Mouse (Mus musculus) midbrain, postnatal 0 days (tissue): ENCODE results near the gene Gm20388. TPM values are rescaled to one million over a fixed set of nuclear protein-coding genes. Genes with fewer than 3 reads are reported as not detected.

Experiments used
- ATAC-seq: fragments of 200-750 bp; cut with Nextera tagmentation; 2 replicates; pipeline ENCODE4 v1.8.0; 2017; ENCODE audit warnings: moderate number of reproducible peaks, mild to moderate bottlenecking, moderate TSS enrichment, moderate library complexity; ENCODE audit not compliant: low FRiP score
- DNase-seq: peaks from one replicate; pipeline ENCODE4 v3.0.0-alpha.2; 2015; ENCODE audit warnings: low spot score
- H3K27ac ChIP-seq: fragments of 300-500 bp; sonication (generic); 2 replicates; pipeline ENCODE4 v1.5.1; 2014; ENCODE audit warnings: low read depth, mild to moderate bottlenecking, low read length, mixed read lengths
- H3K27me3 ChIP-seq: fragments of 300-500 bp; sonication (generic); 2 replicates; pipeline ENCODE4 v1.6.1; 2014; ENCODE audit warnings: low read length, control low read depth, mixed read lengths; ENCODE audit not compliant: insufficient read depth
- H3K36me3 ChIP-seq: fragments of 300-500 bp; sonication (generic); 2 replicates; pipeline ENCODE4 v1.6.1; 2014; ENCODE audit warnings: low read length, control low read depth, mixed read lengths; ENCODE audit not compliant: insufficient read depth
- H3K4me1 ChIP-seq: fragments of 300-500 bp; sonication (generic); 2 replicates; pipeline ENCODE4 v1.6.1; 2014; ENCODE audit warnings: mild to moderate bottlenecking, control low read depth, antibody characterized with exemption, low read length, mixed read lengths; ENCODE audit not compliant: insufficient read depth
- H3K4me2 ChIP-seq: fragments of 300-500 bp; sonication (generic); 2 replicates; pipeline ENCODE4 v1.6.1; 2014; ENCODE audit warnings: low read depth, mild to moderate bottlenecking, low read length, mixed read lengths; ENCODE audit not compliant: poor library complexity, severe bottlenecking
- H3K4me3 ChIP-seq: fragments of 300-500 bp; sonication (generic); 2 replicates; pipeline ENCODE4 v1.5.1; 2014; ENCODE audit warnings: low read depth, mild to moderate bottlenecking, low read length, moderate library complexity
- H3K9ac ChIP-seq: fragments of 300-500 bp; sonication (generic); replicated peaks from 2 replicates; pipeline ENCODE4 v1.6.1; 2014; ENCODE audit warnings: mild to moderate bottlenecking, low read length, moderate library complexity, mixed read lengths; ENCODE audit not compliant: poor library complexity, severe bottlenecking
- H3K9me3 ChIP-seq: fragments of 300-500 bp; sonication (generic); 2 replicates; pipeline ENCODE4 v1.6.1; 2016; ENCODE audit warnings: low read length, control low read depth
- CTCF ChIP-seq: IDR thresholded peaks from 2 replicates; pipeline ENCODE4 v1.5.1; 2016; ENCODE audit warnings: antibody characterized with exemption, mild to moderate bottlenecking
- WGBS: fragments of 180-500 bp; shearing (Covaris S2); extraction: QIAGEN DNeasy Blood & Tissue Kit; methylation state at CpG from one replicate; pipeline ENCODE4 v1.1.7; 2014; 5-methylcytosine and 5-hydroxymethylcytosine counted together
- polyA plus RNA-seq: library from polyadenylated mRNA; unstranded; fragments of >200 nt; fragmentation: Nextera tagmentation; extraction: Ambion mirVana; gene quantifications from 2 replicates; pipeline ENCODE4 v1.2.1, GENCODE M21; 2015
- total RNA-seq: library from RNA; depleted of rRNA; stranded (reverse); fragments of >200 nt; gene quantifications from 2 replicates; pipeline ENCODE4 v1.2.3, GENCODE M21; 2014

Gm20388 gene
- total and polyA plus RNA-seq, 2 experiments from 2014 or later = 74.2 TPM; not detected in 1

DNA sequence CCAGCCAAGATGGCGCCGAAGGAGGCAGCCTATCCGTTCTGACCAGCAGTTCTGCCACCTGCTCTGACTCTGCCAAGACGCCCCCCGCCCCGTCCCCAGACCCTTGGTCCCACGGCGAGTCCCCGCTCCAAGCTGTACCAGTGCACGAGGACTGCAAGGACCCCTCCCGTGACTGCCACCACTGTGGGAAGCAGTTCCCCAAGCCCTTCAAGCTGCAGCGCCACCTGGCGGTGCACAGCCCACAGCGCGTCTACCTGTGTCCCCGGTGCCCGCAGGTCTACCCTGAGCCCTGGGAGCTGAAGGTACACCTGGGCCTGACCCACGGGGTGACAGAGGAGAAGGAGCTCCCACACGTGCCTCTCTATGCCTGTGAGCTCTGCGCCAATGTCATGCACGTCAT, 2358.8 kb downstream of the Gm20388 start:
- peak overlapping the region; percentile 51 for H3K9ac ChIP-seq
- H3K36me3 ChIP-seq = no peaks in the 10 kb centered on the region
- no peaks in the 10 kb centered on the region for H3K9me3 ChIP-seq
- H3K27ac ChIP-seq = no peak overlapping the region
- 3% methylated on average over 21 of the region's 21 CpGs for WGBS
- H3K4me3 ChIP-seq = peak overlapping the region; percentile 25; the same call in 1 of the 2 replicates
- H3K4me1 ChIP-seq = 0 out of 2 replicates have a peak, but pooled peaks cover 2% of the 10 kb centered on the region
- no peaks in the 10 kb centered on the region; the same call in 1 of the 2 replicates for H3K27me3 ChIP-seq
- peak overlapping the region; percentile 58 for H3K4me2 ChIP-seq
- peak; percentile 46 for ATAC-seq
- DNase-seq = peak; percentile 80
- TF ChIP-seq CTCF = peak; percentile 98

GRCm38 (mm10) chr8:122270555-122270954, 2359.9 kb downstream of the Gm20388 start:
- DNase-seq (no peak), ATAC-seq (no peak)
- Histone ChIP-seq H3K36me3 (no peaks in the 10 kb centered on the region), H3K27me3 (no peaks in the 10 kb centered on the region; the same call in 1 of the 2 replicates), H3K27ac (no peak overlapping the region), H3K4me2 (no peak overlapping the region), H3K4me1 (0 out of 2 replicates have a peak, but pooled peaks cover 2% of the 10 kb centered on the region), H3K9ac (no peak overlapping the region), H3K9me3 (no peaks in the 10 kb centered on the region), H3K4me3 (no peak overlapping the region)
- 67% methylated on average over 7 of the region's 7 CpGs for WGBS
- TF ChIP-seq CTCF = no peak

DNA sequence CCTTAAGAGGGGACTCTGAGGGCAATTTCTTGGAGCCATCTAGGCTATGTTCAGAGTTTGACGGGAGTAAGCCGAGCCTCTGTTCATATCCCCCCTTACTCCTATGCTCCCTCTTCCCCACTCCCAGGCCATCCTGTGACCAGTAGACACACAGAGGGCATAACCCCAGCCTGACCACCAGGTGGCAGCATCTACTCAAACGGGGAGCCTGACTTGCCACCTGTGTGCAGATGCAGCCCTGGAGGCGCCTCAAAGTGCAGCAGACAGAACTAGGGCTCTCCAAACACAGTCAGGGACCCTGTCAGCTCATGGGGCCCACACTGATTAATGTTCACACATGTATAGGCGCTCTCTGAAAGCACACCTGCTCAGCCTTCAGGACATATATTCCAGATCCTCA, 2362.5 kb downstream of the Gm20388 start:
- no peak overlapping the region for H3K4me2 ChIP-seq
- WGBS = 9% methylated on average over 5 of the region's 5 CpGs
- H3K9me3 ChIP-seq = no peaks in the 10 kb centered on the region
- H3K9ac ChIP-seq = no peak overlapping the region
- no peaks in the 10 kb centered on the region; the same call in 1 of the 2 replicates for H3K27me3 ChIP-seq
- DNase-seq = peak; percentile 84
- peak; percentile 96 for TF ChIP-seq CTCF
- H3K4me3 ChIP-seq = no peak overlapping the region
- H3K27ac ChIP-seq = no peak overlapping the region
- H3K4me1 ChIP-seq = no peaks in the 10 kb centered on the region
- no peaks in the 10 kb centered on the region for H3K36me3 ChIP-seq
- peak; percentile 64; the same call in 1 of the 2 replicates for ATAC-seq

DNA sequence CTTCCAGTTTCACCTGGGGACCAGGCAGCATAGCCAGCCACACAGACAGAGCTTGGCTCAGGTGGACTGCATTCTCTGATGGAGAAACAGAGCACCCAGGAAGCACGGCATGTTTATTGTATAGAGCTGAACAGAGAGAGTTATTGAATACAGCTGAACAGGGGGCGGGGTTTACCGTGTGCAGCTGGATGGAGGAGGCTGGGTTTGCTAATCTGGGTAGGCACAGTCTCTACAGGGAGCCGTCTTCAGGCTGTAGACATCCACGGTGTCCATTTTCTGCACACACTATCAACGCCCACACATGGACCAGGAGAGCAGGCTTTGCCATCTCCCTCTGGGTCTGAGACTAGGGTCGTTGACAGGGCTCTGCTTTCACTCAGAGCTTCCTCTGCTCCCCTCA, 2363.2 kb downstream of the Gm20388 start:
- no peak for TF ChIP-seq CTCF
- H3K4me3 ChIP-seq = no peak overlapping the region
- H3K9me3 ChIP-seq = no peaks in the 10 kb centered on the region
- H3K36me3 ChIP-seq = no peaks in the 10 kb centered on the region
- WGBS = 41% methylated on average over 7 of the region's 7 CpGs
- no peak for ATAC-seq
- no peak overlapping the region for H3K27ac ChIP-seq
- DNase-seq = no peak
- no peak overlapping the region for H3K9ac ChIP-seq
- no peaks in the 10 kb centered on the region; the same call in 1 of the 2 replicates for H3K27me3 ChIP-seq
- no peak overlapping the region for H3K4me2 ChIP-seq
- H3K4me1 ChIP-seq = no peaks in the 10 kb centered on the region

DNA sequence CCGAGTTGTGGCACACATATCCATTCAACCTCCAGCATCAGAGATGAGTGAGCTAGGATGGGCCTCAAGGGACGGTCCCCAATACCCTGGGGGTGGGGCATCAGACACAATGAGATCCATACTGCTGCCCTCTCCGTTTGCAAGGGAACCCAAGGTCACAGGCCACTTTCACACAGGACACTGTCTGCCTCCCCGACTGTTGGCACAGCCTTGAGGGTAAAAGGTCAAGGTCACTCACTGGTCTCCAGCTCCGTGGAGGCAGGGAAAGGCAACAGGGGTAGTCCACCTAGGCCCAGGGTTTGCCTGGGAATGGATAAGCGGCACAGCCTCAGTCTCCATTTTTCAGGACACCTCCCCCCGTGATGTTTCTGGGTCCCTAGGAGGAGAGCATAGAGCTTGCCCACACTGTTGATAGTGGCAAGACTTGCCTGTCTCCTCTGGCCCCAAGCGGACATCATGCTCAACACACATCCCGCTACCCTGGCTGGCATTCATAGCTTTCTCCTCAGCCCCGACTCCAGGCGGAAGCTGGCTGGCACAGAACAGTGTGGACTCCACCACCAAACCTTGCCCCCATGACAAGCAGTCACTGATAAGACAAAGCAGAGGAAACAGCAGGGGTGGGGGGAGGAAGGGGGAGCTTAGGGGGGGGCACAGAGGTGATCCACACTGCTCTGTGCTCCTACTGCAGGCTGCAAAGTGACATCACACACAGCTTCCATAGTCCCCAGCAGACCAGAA, 2364.2 kb downstream of the Gm20388 start:
- no peak for ATAC-seq

GRCm38 (mm10) chr8:122276308-122276707, 2365.7 kb downstream of the Gm20388 start:
- no peak for TF ChIP-seq CTCF
- Histone ChIP-seq H3K4me3 (no peak overlapping the region), H3K27ac (no peak overlapping the region), H3K27me3 (no peaks in the 10 kb centered on the region), H3K36me3 (no peaks in the 10 kb centered on the region), H3K9ac (no peak overlapping the region), H3K9me3 (no peaks in the 10 kb centered on the region), H3K4me2 (no peak overlapping the region), H3K4me1 (no peaks in the 10 kb centered on the region)
- DNase-seq (no peak), ATAC-seq (no peak)
- WGBS = 96% methylated on average over 5 of the region's 5 CpGs

More for the DNA sequence above, 2364.2 kb downstream of the Gm20388 start:
- Histone ChIP-seq H3K4me3 (no peak overlapping the region), H3K4me2 (no peak overlapping the region), H3K4me1 (no peaks in the 10 kb centered on the region), H3K36me3 (no peaks in the 10 kb centered on the region), H3K9ac (no peak overlapping the region), H3K27ac (no peak overlapping the region), H3K9me3 (no peaks in the 10 kb centered on the region), H3K27me3 (no peaks in the 10 kb centered on the region; the same call in 1 of the 2 replicates)
- no peak for TF ChIP-seq CTCF
- DNase-seq = no peak
- WGBS = 78% methylated on average over 11 of the region's 11 CpGs
